Mouse (Mus musculus) E14TG2a.4 (cell line): Measurements from ENCODE around the gene Sap30bp.

Experiments used
- CTCF ChIP-seq: conservative IDR thresholded peaks from 2 replicates; pipeline ENCODE4 v1.5.1; 2014; ENCODE audit warnings: low read length
- POU5F1 ChIP-seq: IDR thresholded peaks from 2 replicates; pipeline ENCODE4 v1.6.1; 2014; ENCODE audit warnings: low read length, borderline replicate concordance

DNA sequence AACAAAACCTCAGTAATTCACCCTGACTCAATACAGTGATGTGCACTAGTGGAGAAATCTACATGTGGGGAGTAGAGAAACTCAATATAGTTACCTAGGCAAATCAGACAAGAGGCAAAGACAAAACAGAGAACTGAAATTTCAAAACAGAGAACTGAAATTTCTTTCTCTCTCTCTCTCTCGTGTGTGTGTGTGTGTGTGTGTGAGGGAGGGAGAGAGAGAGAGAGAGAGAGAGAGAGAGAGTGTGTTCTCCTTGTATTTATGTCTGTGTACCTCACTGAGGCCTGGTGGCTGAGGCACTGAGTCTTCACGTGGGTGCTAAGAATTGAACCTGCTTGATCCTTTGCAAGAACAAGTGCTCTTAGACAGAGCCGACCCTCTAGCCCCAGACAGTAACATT, 3.3 kb upstream of the Sap30bp start:
- TF ChIP-seq CTCF: no peak
- no peak for TF ChIP-seq POU5F1
